Mouse (Mus musculus): ENCODE measurements at regions not wholly inside any gene's neighbourhood (a gene's known extent, or its start where the extent isn't known, plus 50 kb on each side); places are given as distances from the start of the nearest gene placed in this dataset.

DNA sequence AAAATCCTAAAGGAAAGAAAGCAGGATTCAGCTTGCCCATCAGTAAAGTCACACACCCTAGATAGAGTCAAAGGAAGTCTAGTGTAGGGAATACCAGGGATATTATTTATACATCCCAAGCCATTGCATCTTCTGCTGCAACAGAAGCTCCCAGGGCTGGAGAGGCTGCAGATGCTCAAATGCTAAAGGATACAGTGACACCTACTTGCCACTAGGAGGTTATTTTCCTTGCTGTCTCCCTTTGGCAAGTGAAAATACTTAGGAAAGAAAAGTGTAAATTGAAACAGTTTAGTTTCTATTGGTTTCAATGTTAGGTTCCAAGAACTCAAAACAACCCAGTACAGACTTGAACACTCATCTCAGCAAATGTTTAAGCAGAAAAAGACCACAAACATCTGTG, 68.4 kb upstream of the Cp start:
- ATAC-seq (ENCODE audit: low FRiP score): no peak
- no peak overlapping the region for H3K27ac ChIP-seq
- H3K36me3 ChIP-seq: no peaks in the 10 kb centered on the region
- H3K27me3 ChIP-seq: no peaks in the 10 kb centered on the region
- H3K9me3 ChIP-seq: no peaks in the 10 kb centered on the region
- H3K4me1 ChIP-seq (replicated peaks): no peaks in the 10 kb centered on the region
- no peak overlapping the region for H3K4me3 ChIP-seq
- H3K9ac ChIP-seq: no peak overlapping the region
- no peak overlapping the region for H3K4me2 ChIP-seq

DNA sequence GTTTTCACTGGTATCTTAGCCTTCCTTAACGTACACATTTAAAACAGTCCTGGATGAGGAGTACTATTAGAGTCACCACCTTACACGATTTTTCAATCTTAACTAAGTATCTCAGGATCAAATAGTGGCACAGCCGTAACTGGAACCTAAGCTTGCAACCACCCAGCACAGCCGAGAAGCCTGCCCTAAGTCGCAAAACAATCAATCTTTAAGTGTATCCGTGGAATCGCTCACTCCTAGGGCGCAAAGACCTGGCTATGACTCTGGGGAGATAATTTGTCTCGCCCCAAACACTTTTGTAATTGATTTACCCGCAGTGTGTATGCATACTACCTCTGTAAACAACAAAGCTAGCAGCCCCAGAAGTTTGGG, 62.6 kb upstream of the Cp start:
- 0 out of 2 replicates have a peak overlapping the region, but pooled peaks have one; percentile 24 for H3K9ac ChIP-seq
- 6% methylated on average over 10 of the region's 10 CpGs for WGBS
- peak overlapping the region; percentile 95 for H3K4me3 ChIP-seq
- no peak; the same call in 1 of the 2 replicates for ATAC-seq (ENCODE audit: low FRiP score)
- no peaks in the 10 kb centered on the region for H3K27me3 ChIP-seq
- H3K4me2 ChIP-seq: peak overlapping the region; percentile 87
- peaks cover 17% of the 10 kb centered on the region for H3K36me3 ChIP-seq
- no peak overlapping the region for H3K27ac ChIP-seq
- peaks cover 30% of the 10 kb centered on the region for H3K4me1 ChIP-seq (replicated peaks)
- no peaks in the 10 kb centered on the region for H3K9me3 ChIP-seq

DNA sequence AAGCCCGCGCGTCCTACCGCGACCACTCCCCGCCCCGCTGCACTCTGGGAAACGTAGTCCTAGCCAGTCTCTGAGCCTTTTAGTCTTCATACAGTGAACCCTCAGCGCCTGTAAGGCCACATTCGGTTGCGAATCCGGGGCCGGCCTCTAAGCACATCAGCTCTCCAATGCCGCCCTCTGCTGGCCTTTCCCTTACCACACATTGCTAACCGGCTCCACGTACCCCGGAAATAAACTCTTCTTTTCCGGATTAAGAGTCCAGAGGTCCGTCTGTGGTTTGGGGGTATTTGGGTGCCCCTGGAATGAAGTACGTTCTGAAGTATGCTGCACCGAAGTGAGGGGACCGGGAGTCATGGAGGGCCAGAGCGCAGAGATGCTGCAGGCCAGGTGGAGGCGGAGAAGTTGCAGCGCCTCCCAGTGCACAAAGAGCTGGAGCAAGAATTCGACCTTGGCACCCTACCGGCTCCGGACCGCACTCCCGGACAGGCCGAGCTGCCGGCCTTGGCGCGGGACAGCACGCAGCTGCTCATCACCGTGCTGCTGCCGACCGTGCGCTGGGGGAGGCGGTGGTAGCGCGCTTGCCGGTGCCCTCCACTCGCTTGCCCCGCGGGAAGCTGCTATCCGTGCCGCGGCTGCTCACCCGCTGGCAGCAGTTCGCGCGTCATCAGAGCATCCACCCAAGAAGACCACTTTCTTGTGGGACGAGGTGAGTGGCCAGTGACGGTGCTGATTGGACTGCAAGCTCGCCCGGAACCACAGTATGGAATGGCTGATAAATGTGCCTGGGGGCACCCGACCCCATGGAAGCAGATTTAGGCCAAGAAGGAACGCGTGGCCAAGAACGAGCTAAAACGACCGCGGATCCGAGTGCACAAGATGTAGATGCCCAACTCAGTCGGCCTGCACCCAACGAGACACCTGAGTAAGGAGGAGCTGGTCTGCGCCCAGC, 62.0 kb upstream of the Cp start:
- WGBS: under 1% methylated on average over 68 of the region's 68 CpGs
- H3K27me3 ChIP-seq: no peaks in the 10 kb centered on the region
- peak overlapping the region; percentile 95 for H3K4me3 ChIP-seq
- ATAC-seq (ENCODE audit: low FRiP score): peak; percentile 99
- H3K9me3 ChIP-seq: no peaks in the 10 kb centered on the region
- peaks cover 30% of the 10 kb centered on the region for H3K4me1 ChIP-seq (replicated peaks)
- peaks cover 20% of the 10 kb centered on the region for H3K36me3 ChIP-seq
- peak overlapping the region; percentile 93 for H3K9ac ChIP-seq
- H3K27ac ChIP-seq: peak overlapping the region; percentile 89
- H3K4me2 ChIP-seq: peak overlapping the region; percentile 87

GRCm38 (mm10) chr3:19895755-19896154, 61.1 kb upstream of the Cp start:
- WGBS: 50% methylated on average over 5 of the region's 5 CpGs
- Histone ChIP-seq H3K4me1 (replicated peaks) (peaks cover 30% of the 10 kb centered on the region), H3K9me3 (no peaks in the 10 kb centered on the region), H3K27me3 (no peaks in the 10 kb centered on the region), H3K4me3 (peak overlapping the region; percentile 95), H3K27ac (peak overlapping the region; percentile 89; the same call in 1 of the 2 replicates), H3K4me2 (peak overlapping the region; percentile 87), H3K9ac (peak overlapping the region; percentile 93), H3K36me3 (peaks cover 29% of the 10 kb centered on the region)
- ATAC-seq (ENCODE audit: low FRiP score): no peak

- Histone ChIP-seq H3K27me3 (no peaks in the 10 kb centered on the region), H3K4me1 (replicated peaks) (peaks cover 30% of the 10 kb centered on the region), H3K9ac (no peak overlapping the region), H3K27ac (no peak overlapping the region), H3K4me3 (no peak overlapping the region), H3K4me2 (peak overlapping the region; percentile 23; the same call in 1 of the 2 replicates), H3K9me3 (no peaks in the 10 kb centered on the region), H3K36me3 (peaks cover 31% of the 10 kb centered on the region)
- no peak for ATAC-seq (ENCODE audit: low FRiP score)
- WGBS: 94% methylated on average over 3 of the region's 3 CpGs
Observed at GRCm38 (mm10) chr3:19897140-19897539, 59.7 kb upstream of the Cp start.

DNA sequence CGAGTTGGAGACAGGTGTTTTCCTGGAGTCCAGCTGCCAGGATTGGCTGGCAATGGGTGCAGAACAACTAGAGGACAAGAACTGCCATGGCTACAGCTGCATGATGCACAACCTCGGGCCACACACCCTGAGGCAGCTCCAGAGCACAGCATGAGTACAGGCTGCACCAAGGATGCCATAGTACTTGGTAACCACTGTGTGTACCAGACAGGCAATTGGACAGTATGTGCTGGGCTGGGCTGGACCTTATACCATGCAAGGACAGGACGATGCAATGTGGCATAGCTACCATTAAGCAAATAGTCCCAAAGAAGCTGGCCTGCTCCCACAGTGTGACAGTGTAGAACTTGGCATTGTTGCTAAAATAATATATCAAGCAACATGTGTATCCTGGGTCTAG, 54.6 kb upstream of the Cp start:
- Histone ChIP-seq H3K4me1 (replicated peaks) (peaks cover 9% of the 10 kb centered on the region), H3K9me3 (no peaks in the 10 kb centered on the region), H3K27ac (no peak overlapping the region), H3K27me3 (no peaks in the 10 kb centered on the region), H3K4me3 (no peak overlapping the region), H3K9ac (no peak overlapping the region), H3K4me2 (no peak overlapping the region), H3K36me3 (peaks cover 30% of the 10 kb centered on the region)
- ATAC-seq (ENCODE audit: low FRiP score): 0 out of 2 replicates have a peak, but pooled peaks have one; percentile 27
- WGBS: 91% methylated on average over 3 of the region's 3 CpGs

GRCm38 (mm10) chr3:19904446-19905275, 52.2 kb upstream of the Cp start:
- no peak overlapping the region for H3K4me3 ChIP-seq
- no peaks in the 10 kb centered on the region for H3K9me3 ChIP-seq
- H3K27ac ChIP-seq: no peak overlapping the region
- H3K4me1 ChIP-seq (replicated peaks): no peaks in the 10 kb centered on the region
- peak; percentile 92 for ATAC-seq (ENCODE audit: low FRiP score)
- peaks cover 13% of the 10 kb centered on the region for H3K36me3 ChIP-seq
- H3K27me3 ChIP-seq: no peaks in the 10 kb centered on the region
- H3K9ac ChIP-seq: no peak overlapping the region
- 32% methylated on average over 5 of the region's 5 CpGs for WGBS
- no peak overlapping the region for H3K4me2 ChIP-seq
